Mouse (Mus musculus) gastrocnemius, postnatal 4 days (tissue): ENCODE measurements around the gene Ssr1. TPM values are rescaled to one million over a fixed set of nuclear protein-coding genes. Genes with fewer than 3 reads are reported as not detected.

ENCODE experiments used
- DNase-seq, 2 experiments: peaks; one replicate each; pipeline ENCODE4 v3.0.0; 2021 to 2022; ENCODE audit warnings: low spot score in 2 of 2, mixed read lengths in 2 of 2
- total RNA-seq, 2 experiments: library from RNA; stranded (reverse); gene quantifications; 2 replicates each; pipeline ENCODE4 v1.2.3; 2021

Ssr1 gene
- total RNA-seq, 2 experiments from 2014 or later, result 98.4 to 104 TPM

DNA sequence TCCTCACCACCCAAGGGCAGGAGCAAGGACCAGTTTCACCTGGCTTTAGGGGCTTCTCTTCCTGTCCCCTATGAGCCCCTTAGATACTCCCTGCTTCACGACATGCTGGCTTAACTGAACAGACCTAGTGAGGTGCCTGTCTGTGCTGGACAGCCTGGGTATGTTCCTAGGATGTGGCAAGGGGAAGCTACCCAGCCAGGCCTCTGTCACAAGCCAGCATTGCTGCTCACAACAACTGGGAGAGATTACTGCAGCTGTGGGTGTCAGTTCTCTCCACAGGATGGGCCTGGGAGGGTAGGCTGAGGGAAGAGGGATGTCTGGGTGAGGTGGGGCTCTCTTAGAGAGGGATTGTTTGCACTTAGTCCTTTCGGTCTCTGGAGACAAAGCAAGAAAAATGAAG, 73.3 kb downstream of the Ssr1 start:
- peak in 1 of 2 experiments; percentile 30 for DNase-seq

DNA sequence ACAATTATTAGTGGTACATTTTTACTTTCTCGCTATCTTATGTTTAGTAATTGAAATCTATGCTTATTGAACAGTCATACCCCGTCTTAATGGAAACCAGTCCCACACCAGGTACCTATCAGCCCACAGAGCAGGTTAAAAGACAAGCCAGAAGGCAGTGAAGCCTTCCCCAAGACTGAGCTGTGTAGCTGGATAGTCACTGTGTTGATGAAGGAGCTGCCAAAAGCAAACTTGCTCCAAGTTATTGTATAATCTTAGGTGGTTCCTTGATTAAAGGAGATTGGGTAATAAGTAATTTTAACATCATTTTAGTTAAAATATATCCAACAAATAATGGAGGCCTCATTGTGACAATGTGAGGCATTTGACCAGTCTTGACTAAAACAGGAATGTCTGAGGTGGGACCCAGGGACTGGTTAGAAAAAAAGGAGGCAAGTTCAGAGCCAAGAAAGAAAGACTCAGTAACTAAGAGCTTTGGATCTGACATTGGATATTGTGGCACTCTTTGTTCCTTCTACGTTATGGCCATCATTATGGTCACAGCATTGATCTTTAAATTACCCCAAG, 74.2 kb downstream of the Ssr1 start:
- no peak for DNase-seq

DNA sequence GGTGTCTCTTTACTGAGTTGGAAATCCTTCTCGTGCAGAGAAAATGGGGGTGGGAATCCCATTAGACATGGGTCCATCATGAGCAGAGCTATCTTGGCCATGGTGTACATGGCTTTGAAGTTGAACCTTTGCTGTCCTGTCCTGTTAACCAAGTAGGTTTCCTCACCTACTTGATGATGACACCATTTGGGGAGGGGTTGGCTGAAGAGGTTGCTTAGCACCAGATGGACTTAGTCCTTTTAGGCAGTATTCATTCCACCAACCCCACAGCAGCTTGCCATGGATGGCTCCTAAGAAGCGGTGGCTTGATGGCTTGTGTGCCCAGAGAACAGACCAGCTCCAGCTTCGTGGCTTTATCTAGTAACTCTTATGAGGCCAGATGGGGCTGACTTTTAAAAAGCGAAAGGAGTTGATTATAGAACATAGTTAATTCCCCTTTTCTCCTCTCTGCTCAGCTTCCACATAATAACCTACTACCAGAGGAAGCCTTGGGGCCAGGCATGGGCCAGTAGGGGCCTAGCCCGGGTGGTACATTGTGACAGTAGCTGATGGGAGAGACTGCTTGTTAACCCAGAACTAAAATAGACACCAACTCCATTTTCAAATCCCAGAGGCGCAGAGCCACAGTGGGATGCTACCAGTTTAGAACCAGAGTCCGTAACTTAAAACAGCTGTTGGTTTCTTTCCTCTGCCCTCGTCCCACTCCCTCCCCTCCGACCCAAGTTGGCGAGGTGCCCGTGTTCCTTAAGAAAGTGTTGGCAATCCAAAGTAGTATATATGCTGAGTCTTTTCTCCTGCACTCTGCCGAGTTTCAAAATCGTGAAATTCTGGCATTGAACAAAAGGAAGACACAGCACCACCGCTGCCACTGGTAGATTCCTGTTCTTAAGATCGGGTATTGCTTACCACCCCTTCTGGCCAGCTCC, 75.4 kb downstream of the Ssr1 start:
- DNase-seq, result no peak

Other genes starting within 250 kb of the Ssr1 start
- 10 to 100 TPM; 51.0 to 53.6 TPM for gene Rreb1, start 215.8 kb downstream of the Ssr1 start, total RNA-seq
- gene Riok1, start 42.8 kb upstream of the Ssr1 start, total RNA-seq, result 10 to 100 TPM; 22.5 to 27.0 TPM
- 1 to 10 TPM; 1.5 to 2.3 TPM for gene Cage1, start 42.9 kb upstream of the Ssr1 start, total RNA-seq
- under 1 TPM; 0.22 to 0.49 TPM for gene Dsp, start 157.1 kb upstream of the Ssr1 start, total RNA-seq
- gene Snrnp48, start 210.7 kb upstream of the Ssr1 start, total RNA-seq, result 10 to 100 TPM; 13.5 to 14.5 TPM